In the genomic region with DNA sequence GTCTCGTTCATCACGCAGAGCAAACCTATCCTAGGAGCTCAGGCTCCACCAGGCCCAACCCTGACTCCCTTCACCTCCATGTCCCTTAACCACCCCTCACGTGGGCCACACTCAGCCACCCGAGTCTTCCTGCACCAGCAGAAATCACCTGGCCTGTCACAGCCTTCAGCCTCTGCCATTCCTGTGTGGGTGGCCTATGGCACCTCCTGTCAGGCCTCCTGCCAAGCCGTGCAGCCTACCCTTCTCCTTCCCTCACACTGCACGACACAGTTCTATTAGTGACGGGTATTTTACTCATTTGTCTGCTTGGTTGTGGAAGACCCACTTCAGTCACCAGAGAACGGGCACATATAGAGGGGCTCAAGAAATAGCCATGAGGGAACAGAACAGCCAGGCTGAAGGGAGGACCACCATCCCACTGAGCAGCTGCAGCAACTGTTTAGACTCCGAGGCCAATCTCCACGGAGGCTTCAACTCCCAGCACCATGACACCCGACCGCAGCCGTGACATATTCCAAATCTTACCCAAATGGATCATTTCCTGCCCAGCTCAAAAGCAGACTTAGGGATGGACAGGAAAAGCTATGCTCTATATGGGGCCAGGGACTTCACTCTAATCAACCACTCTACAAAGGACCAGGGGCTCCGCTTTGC, we compare ENCODE assay signal across 8 mouse cellular contexts. TPM values are rescaled to one million over a fixed set of nuclear protein-coding genes. Genes with fewer than 3 reads are reported as not detected.
DNase-seq lines count a peak whose midpoint lies in the region; ATAC-seq lines count a peak whose summit lies in the region.

No protein-coding gene starts in this region.

- H3K27me3 ChIP-seq in forebrain, embryonic 10.5 days (ENCODE audit: poor library complexity, severe bottlenecking): no peaks in the 10 kb centered on the region
- H3K27me3 ChIP-seq in forebrain, embryonic 11.5 days (ENCODE audit: control insufficient read depth, insufficient read depth, low read length): no peaks in the 10 kb centered on the region
- H3K27me3 ChIP-seq in intestine, embryonic 15.5 days (replicated peaks): no peaks in the 10 kb centered on the region
- no peaks in the 10 kb centered on the region for H3K27me3 ChIP-seq in stomach, embryonic 16.5 days (ENCODE audit: control insufficient read depth, insufficient read depth, low read length)

- peaks cover 97% of the 10 kb centered on the region for H3K4me1 ChIP-seq in forebrain, embryonic 10.5 days
- H3K4me1 ChIP-seq in forebrain, embryonic 11.5 days (replicated peaks; ENCODE audit: control insufficient read depth, insufficient read depth, low read length): peaks cover 16% of the 10 kb centered on the region; the same call in 1 of the 2 replicates
- peaks cover 88% of the 10 kb centered on the region for H3K4me1 ChIP-seq in intestine, embryonic 15.5 days (replicated peaks)
- H3K4me1 ChIP-seq in stomach, embryonic 16.5 days (ENCODE audit: control insufficient read depth, insufficient read depth, low read length): peaks cover 86% of the 10 kb centered on the region

- H3K4me3 ChIP-seq in forebrain, embryonic 10.5 days: 0 out of 2 replicates have a peak overlapping the region, but pooled peaks have one; percentile 1
- H3K4me3 ChIP-seq in forebrain, embryonic 11.5 days (ENCODE audit: low read depth, low read length): no peak overlapping the region
- no peak overlapping the region for H3K4me3 ChIP-seq in intestine, embryonic 15.5 days (replicated peaks)
- H3K4me3 ChIP-seq in stomach, embryonic 16.5 days (replicated peaks; ENCODE audit: low read length): no peak overlapping the region

- H3K9me3 ChIP-seq in forebrain, embryonic 10.5 days: no peaks in the 10 kb centered on the region
- H3K9me3 ChIP-seq in forebrain, embryonic 11.5 days (ENCODE audit: control insufficient read depth, low read length): no peaks in the 10 kb centered on the region
- no peaks in the 10 kb centered on the region for H3K9me3 ChIP-seq in intestine, embryonic 15.5 days
- no peaks in the 10 kb centered on the region for H3K9me3 ChIP-seq in stomach, embryonic 16.5 days (replicated peaks; ENCODE audit: control insufficient read depth, low read length)

- H3K9ac ChIP-seq in forebrain, embryonic 11.5 days (ENCODE audit: low read length): no peak overlapping the region
- H3K9ac ChIP-seq in intestine, embryonic 15.5 days: peak overlapping the region; percentile 8; the same call in 1 of the 2 replicates
- peak overlapping the region; percentile 61 for H3K9ac ChIP-seq in stomach, embryonic 16.5 days (ENCODE audit: low read length)

- ATAC-seq in forebrain, embryonic 11.5 days (replicated peaks; ENCODE audit: low FRiP score): no peak
- ATAC-seq in intestine, embryonic 15.5 days: no peak
- ATAC-seq in stomach, embryonic 16.5 days (ENCODE audit: insufficient read depth, low FRiP score): no peak
- ATAC-seq in erythroblast, adult 5-6 weeks (replicated peaks; ENCODE audit: low FRiP score, poor library complexity, severe bottlenecking): no peak

- peaks cover 67% of the 10 kb centered on the region for H3K36me3 ChIP-seq in forebrain, embryonic 10.5 days (replicated peaks)
- no peaks in the 10 kb centered on the region for H3K36me3 ChIP-seq in forebrain, embryonic 11.5 days (ENCODE audit: control insufficient read depth, insufficient read depth, low read length)
- no peaks in the 10 kb centered on the region for H3K36me3 ChIP-seq in intestine, embryonic 15.5 days
- no peaks in the 10 kb centered on the region for H3K36me3 ChIP-seq in stomach, embryonic 16.5 days (ENCODE audit: control insufficient read depth, insufficient read depth, low read length)

- no peak for DNase-seq in forebrain, embryonic 10.5 days (ENCODE audit: extremely low spot score, low spot score)
- no peak for DNase-seq in forebrain, embryonic 11.5 days (ENCODE audit: low spot score)
- peak; percentile 55 for DNase-seq in lung, postnatal 10 days
- no peak for DNase-seq in lung, postnatal 36 days
- DNase-seq in urinary bladder, adult 18-20 months (ENCODE audit: low spot score in 2 of 2): no peak

- 76% methylated on average over 14 of the region's 14 CpGs for WGBS in forebrain, embryonic 10.5 days
- 75% methylated on average over 14 of the region's 14 CpGs for WGBS in forebrain, embryonic 11.5 days
- 46% methylated on average over 14 of the region's 14 CpGs for WGBS in intestine, embryonic 15.5 days
- 46% methylated on average over 14 of the region's 14 CpGs for WGBS in stomach, embryonic 16.5 days

- peak overlapping the region; percentile 66 for H3K27ac ChIP-seq in forebrain, embryonic 10.5 days
- H3K27ac ChIP-seq in forebrain, embryonic 11.5 days (ENCODE audit: low read depth, low read length): no peak overlapping the region
- peak overlapping the region; percentile 86 for H3K27ac ChIP-seq in intestine, embryonic 15.5 days
- peak overlapping the region; percentile 86 for H3K27ac ChIP-seq in stomach, embryonic 16.5 days (ENCODE audit: low read length)

- H3K4me2 ChIP-seq in forebrain, embryonic 11.5 days (ENCODE audit: low read depth, low read length, severe bottlenecking): no peak overlapping the region
- H3K4me2 ChIP-seq in intestine, embryonic 15.5 days (replicated peaks): peak overlapping the region; percentile 31
- H3K4me2 ChIP-seq in stomach, embryonic 16.5 days (ENCODE audit: low read depth, low read length): peak overlapping the region; percentile 36; the same call in 1 of the 2 replicates

RNA-seq across cellular contexts. Expression of a gene that starts 10.2 kb away (rescaled TPM):
- polyA plus RNA-seq in forebrain, embryonic 10.5 days (2016; fragmentation: Nextera tagmentation; extraction: Ambion mirVana): 3.5 and 4.0 TPM in 2 replicates
- polyA plus RNA-seq in forebrain, embryonic 11.5 days (2014; fragmentation: Nextera tagmentation; extraction: Ambion mirVana): 8.1 and 8.2 TPM in 2 replicates
- polyA plus RNA-seq in intestine, embryonic 15.5 days (2015; fragmentation: Nextera tagmentation; extraction: Ambion mirVana): 2.0 and 2.3 TPM in 2 replicates
- polyA plus RNA-seq in stomach, embryonic 16.5 days (2015; fragmentation: Nextera tagmentation; extraction: Ambion mirVana): 2.1 and 2.6 TPM in 2 replicates
- total RNA-seq in erythroblast, adult 5-6 weeks (2015; ENCODE audit: low replicate concordance): 0.21 and 1.3 TPM in 2 replicates
- total RNA-seq in erythroblast, adult 5-6 weeks (2017; ENCODE audit: low replicate concordance): 0.56 and 1.1 TPM in 2 replicates

RNA-seq across cellular contexts. Expression of a gene that starts 18.0 kb away (rescaled TPM):
- not detected in 2 replicates for polyA plus RNA-seq in forebrain, embryonic 10.5 days (2016; fragmentation: Nextera tagmentation; extraction: Ambion mirVana)
- not detected in 2 replicates for polyA plus RNA-seq in forebrain, embryonic 11.5 days (2014; fragmentation: Nextera tagmentation; extraction: Ambion mirVana)
- polyA plus RNA-seq in intestine, embryonic 15.5 days (2015; fragmentation: Nextera tagmentation; extraction: Ambion mirVana): not detected in 2 replicates
- polyA plus RNA-seq in stomach, embryonic 16.5 days (2015; fragmentation: Nextera tagmentation; extraction: Ambion mirVana): not detected in 2 replicates
- total RNA-seq in erythroblast, adult 5-6 weeks (2015; ENCODE audit: low replicate concordance): not detected in 2 replicates
- not detected in 2 replicates for total RNA-seq in erythroblast, adult 5-6 weeks (2017; ENCODE audit: low replicate concordance)
